Mouse (Mus musculus) lung, postnatal 0 days (tissue): ENCODE measurements at regions not wholly inside any gene's neighbourhood (a gene's known extent, or its start where the extent isn't known, plus 50 kb on each side); places are given as distances from the start of the nearest gene placed in this dataset.

Experiments
- CTCF ChIP-seq: IDR thresholded peaks from 2 replicates; pipeline ENCODE4 v1.5.1; 2016; ENCODE audit warnings: antibody characterized with exemption, mild to moderate bottlenecking
- EP300 ChIP-seq: IDR thresholded peaks from 2 replicates; pipeline ENCODE4 v1.6.1; 2016; ENCODE audit warnings: antibody characterized with exemption, mild to moderate bottlenecking, control low read depth

- TF ChIP-seq CTCF (no peak), EP300 (no peak)
Observed at GRCm38 (mm10) chr15:13597856-13598255, 424.4 kb upstream of the Cdh6 start.
